Mouse (Mus musculus): Measurements from ENCODE around the gene Sim2. TPM values are rescaled to one million over a fixed set of nuclear protein-coding genes. Genes with fewer than 3 reads are reported as not detected.

Sim2 gene
- polyA plus RNA-seq, 1 experiment: not detected

- no peak for TF ChIP-seq POLR2A (IDR thresholded peaks at IDR 0.05; ENCODE audit: insufficient read depth, low read length)
- TF ChIP-seq EP300 (IDR thresholded peaks at IDR 0.05; ENCODE audit: insufficient read depth, low read depth, low read length): no peak
- H3K4me3 ChIP-seq (ENCODE audit: low read depth, low read length): 0 out of 2 replicates have a peak overlapping the region, but pooled peaks have one; percentile 11
Observed at GRCm38 (mm10) chr16:94041065-94041712, 43.5 kb upstream of the Sim2 start.

GRCm38 (mm10) chr16:94043797-94044196, 40.9 kb upstream of the Sim2 start:
- no peaks in the 10 kb centered on the region for H3K27me3 ChIP-seq (ENCODE audit: control insufficient read depth, insufficient read depth, low read length, poor library complexity, severe bottlenecking)
- TF ChIP-seq POLR2A (IDR thresholded peaks at IDR 0.05; ENCODE audit: insufficient read depth, low read length): no peak
- TF ChIP-seq CTCF (IDR thresholded peaks at IDR 0.05; ENCODE audit: low read depth, low read length): no peak
- TF ChIP-seq EP300 (IDR thresholded peaks at IDR 0.05; ENCODE audit: insufficient read depth, low read depth, low read length): no peak

More at GRCm38 (mm10) chr16:94041065-94041712, 43.5 kb upstream of the Sim2 start:
- no peaks in the 10 kb centered on the region for H3K9me3 ChIP-seq (replicated peaks; ENCODE audit: control insufficient read depth, insufficient read depth, low read length, poor library complexity, severe bottlenecking)
- H3K9ac ChIP-seq (ENCODE audit: low read depth, poor library complexity, severe bottlenecking): no peak overlapping the region
- H3K27ac ChIP-seq (ENCODE audit: insufficient read depth, low read length): no peak overlapping the region
- no peaks in the 10 kb centered on the region for H3K4me1 ChIP-seq (ENCODE audit: control insufficient read depth, insufficient read depth, low read length)
- H3K27me3 ChIP-seq (ENCODE audit: control insufficient read depth, insufficient read depth, low read length, poor library complexity, severe bottlenecking): no peaks in the 10 kb centered on the region; the same call in 1 of the 2 replicates
- no peaks in the 10 kb centered on the region for H3K36me3 ChIP-seq (ENCODE audit: control insufficient read depth, insufficient read depth, low read length, poor library complexity, severe bottlenecking)

GRCm38 (mm10) chr16:94044996-94045395, 39.7 kb upstream of the Sim2 start:
- Histone ChIP-seq H3K4me3 (ENCODE audit: low read depth, low read length) (no peak overlapping the region), H3K4me1 (ENCODE audit: control insufficient read depth, insufficient read depth, low read length) (no peaks in the 10 kb centered on the region), H3K9me3 (replicated peaks; ENCODE audit: control insufficient read depth, insufficient read depth, low read length, poor library complexity, severe bottlenecking) (no peaks in the 10 kb centered on the region), H3K27me3 (ENCODE audit: control insufficient read depth, insufficient read depth, low read length, poor library complexity, severe bottlenecking) (no peaks in the 10 kb centered on the region), H3K36me3 (ENCODE audit: control insufficient read depth, insufficient read depth, low read length, poor library complexity, severe bottlenecking) (no peaks in the 10 kb centered on the region), H3K9ac (ENCODE audit: low read depth, poor library complexity, severe bottlenecking) (no peak overlapping the region), H3K27ac (ENCODE audit: insufficient read depth, low read length) (no peak overlapping the region)
- TF ChIP-seq POLR2A (IDR thresholded peaks at IDR 0.05; ENCODE audit: insufficient read depth, low read length) (no peak), EP300 (IDR thresholded peaks at IDR 0.05; ENCODE audit: insufficient read depth, low read depth, low read length) (no peak), CTCF (IDR thresholded peaks at IDR 0.05; ENCODE audit: low read depth, low read length) (no peak)

More at GRCm38 (mm10) chr16:94043797-94044196, 40.9 kb upstream of the Sim2 start:
- Histone ChIP-seq H3K4me1 (ENCODE audit: control insufficient read depth, insufficient read depth, low read length) (no peaks in the 10 kb centered on the region), H3K36me3 (ENCODE audit: control insufficient read depth, insufficient read depth, low read length, poor library complexity, severe bottlenecking) (no peaks in the 10 kb centered on the region), H3K9me3 (replicated peaks; ENCODE audit: control insufficient read depth, insufficient read depth, low read length, poor library complexity, severe bottlenecking) (no peaks in the 10 kb centered on the region), H3K27ac (ENCODE audit: insufficient read depth, low read length) (no peak overlapping the region), H3K9ac (ENCODE audit: low read depth, poor library complexity, severe bottlenecking) (no peak overlapping the region), H3K4me3 (ENCODE audit: low read depth, low read length) (no peak overlapping the region)

DNA sequence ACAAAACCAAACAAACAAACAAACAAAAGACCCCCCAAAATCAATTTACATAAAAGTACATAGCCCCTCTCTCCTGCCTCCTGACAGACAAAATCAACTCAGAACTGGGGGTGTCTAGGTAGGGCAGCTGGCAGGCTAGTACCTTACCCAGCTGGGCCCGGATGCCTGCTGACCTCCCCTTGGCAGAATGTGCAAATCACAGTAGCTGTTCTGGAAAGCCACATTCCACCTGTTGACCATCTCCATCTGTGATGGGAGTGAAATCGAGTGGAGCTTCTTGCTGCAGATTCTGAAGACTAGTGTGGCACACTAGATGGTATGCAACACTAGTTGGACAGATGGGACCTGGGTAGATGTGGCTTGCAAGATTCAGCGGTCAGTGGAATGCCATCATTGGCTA, 34.4 kb upstream of the Sim2 start:
- no peaks in the 10 kb centered on the region for H3K4me1 ChIP-seq (ENCODE audit: control insufficient read depth, insufficient read depth, low read length)
- H3K9ac ChIP-seq (ENCODE audit: low read depth, poor library complexity, severe bottlenecking): no peak overlapping the region
- no peaks in the 10 kb centered on the region for H3K9me3 ChIP-seq (replicated peaks; ENCODE audit: control insufficient read depth, insufficient read depth, low read length, poor library complexity, severe bottlenecking)
- H3K36me3 ChIP-seq (ENCODE audit: control insufficient read depth, insufficient read depth, low read length, poor library complexity, severe bottlenecking): no peaks in the 10 kb centered on the region
- no peak for TF ChIP-seq CTCF (IDR thresholded peaks at IDR 0.05; ENCODE audit: low read depth, low read length)
- TF ChIP-seq POLR2A (IDR thresholded peaks at IDR 0.05; ENCODE audit: insufficient read depth, low read length): no peak
- no peak for TF ChIP-seq EP300 (IDR thresholded peaks at IDR 0.05; ENCODE audit: insufficient read depth, low read depth, low read length)
- H3K27me3 ChIP-seq (ENCODE audit: control insufficient read depth, insufficient read depth, low read length, poor library complexity, severe bottlenecking): no peaks in the 10 kb centered on the region
- no peak overlapping the region for H3K27ac ChIP-seq (ENCODE audit: insufficient read depth, low read length)
- no peak overlapping the region for H3K4me3 ChIP-seq (ENCODE audit: low read depth, low read length)

- Histone ChIP-seq H3K9me3 (replicated peaks; ENCODE audit: control insufficient read depth, insufficient read depth, low read length, poor library complexity, severe bottlenecking) (no peaks in the 10 kb centered on the region), H3K4me3 (ENCODE audit: low read depth, low read length) (no peak overlapping the region), H3K27me3 (ENCODE audit: control insufficient read depth, insufficient read depth, low read length, poor library complexity, severe bottlenecking) (no peaks in the 10 kb centered on the region), H3K4me1 (ENCODE audit: control insufficient read depth, insufficient read depth, low read length) (peaks cover 3% of the 10 kb centered on the region), H3K36me3 (ENCODE audit: control insufficient read depth, insufficient read depth, low read length, poor library complexity, severe bottlenecking) (no peaks in the 10 kb centered on the region), H3K9ac (ENCODE audit: low read depth, poor library complexity, severe bottlenecking) (no peak overlapping the region), H3K27ac (ENCODE audit: insufficient read depth, low read length) (no peak overlapping the region)
- no peak for TF ChIP-seq POLR2A (IDR thresholded peaks at IDR 0.05; ENCODE audit: insufficient read depth, low read length)
- TF ChIP-seq CTCF (IDR thresholded peaks at IDR 0.05; ENCODE audit: low read depth, low read length): no peak
- TF ChIP-seq EP300 (IDR thresholded peaks at IDR 0.05; ENCODE audit: insufficient read depth, low read depth, low read length): no peak
Observed at GRCm38 (mm10) chr16:94055176-94055575, 29.6 kb upstream of the Sim2 start.

DNA sequence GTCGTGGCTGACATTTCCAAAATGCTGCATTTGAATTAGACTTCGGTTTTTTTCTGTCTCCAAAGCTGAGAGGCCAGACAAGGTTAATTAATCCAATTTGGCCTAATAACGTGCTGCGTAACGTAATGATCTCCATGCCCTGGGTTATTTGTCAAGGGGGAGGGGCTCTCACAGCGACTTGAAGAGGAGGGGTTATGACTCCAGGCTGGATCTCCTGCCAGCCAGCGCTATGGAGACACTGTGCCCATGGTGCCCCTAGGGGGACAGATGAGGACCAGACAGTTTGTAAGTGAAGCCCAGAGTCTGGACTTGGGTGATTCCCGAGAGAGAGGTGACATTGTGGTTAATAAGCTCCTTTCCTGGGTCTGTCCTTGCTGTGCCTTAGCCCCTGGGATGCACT, 29.2 kb upstream of the Sim2 start:
- H3K27me3 ChIP-seq (ENCODE audit: control insufficient read depth, insufficient read depth, low read length, poor library complexity, severe bottlenecking): no peaks in the 10 kb centered on the region
- H3K9me3 ChIP-seq (replicated peaks; ENCODE audit: control insufficient read depth, insufficient read depth, low read length, poor library complexity, severe bottlenecking): no peaks in the 10 kb centered on the region
- H3K27ac ChIP-seq (ENCODE audit: insufficient read depth, low read length): no peak overlapping the region
- H3K9ac ChIP-seq (ENCODE audit: low read depth, poor library complexity, severe bottlenecking): no peak overlapping the region
- H3K4me3 ChIP-seq (ENCODE audit: low read depth, low read length): no peak overlapping the region
- peaks cover 3% of the 10 kb centered on the region for H3K4me1 ChIP-seq (ENCODE audit: control insufficient read depth, insufficient read depth, low read length)
- no peak for TF ChIP-seq EP300 (IDR thresholded peaks at IDR 0.05; ENCODE audit: insufficient read depth, low read depth, low read length)
- no peak for TF ChIP-seq CTCF (IDR thresholded peaks at IDR 0.05; ENCODE audit: low read depth, low read length)
- TF ChIP-seq POLR2A (IDR thresholded peaks at IDR 0.05; ENCODE audit: insufficient read depth, low read length): no peak
- H3K36me3 ChIP-seq (ENCODE audit: control insufficient read depth, insufficient read depth, low read length, poor library complexity, severe bottlenecking): no peaks in the 10 kb centered on the region
